Mouse (Mus musculus) brain, embryonic 14.5 days (tissue): ENCODE results near the gene Cdkn2d. TPM values are rescaled to one million over a fixed set of nuclear protein-coding genes. Genes with fewer than 3 reads are reported as not detected.
"Not testable (repeated sequence)": the region's sequence is repeated elsewhere in the genome, so short reads cannot be mapped to it uniquely, and the experiment has no call there.

Experiments
- DNase-seq: peaks from one replicate; pipeline ENCODE4 v3.0.0-alpha.2; 2011; ENCODE audit warnings: low read depth
- CTCF ChIP-seq: fragments of 200-500 bp; IDR thresholded peaks from 2 replicates; pipeline ENCODE4 v1.5.1; 2012; ENCODE audit warnings: inconsistent platforms, mild to moderate bottlenecking, moderate library complexity, borderline replicate concordance; ENCODE audit not compliant: insufficient read depth, insufficient read length; ENCODE audit errors: extremely low read depth
- POLR2A ChIP-seq: fragments of 200-500 bp; IDR thresholded peaks from 2 replicates; pipeline ENCODE4 v1.6.1; 2012; ENCODE audit warnings: mild to moderate bottlenecking, inconsistent platforms, borderline replicate concordance; ENCODE audit not compliant: poor library complexity, insufficient read depth, insufficient read length, severe bottlenecking; ENCODE audit errors: extremely low read depth
- polyA plus RNA-seq: library from polyadenylated mRNA; depleted of rRNA; stranded (reverse); fragments of >200 nt; gene quantifications from 2 replicates; pipeline ENCODE4 v1.2.3, GENCODE M21; 2012

The Cdkn2d gene
- polyA plus RNA-seq, 1 experiment: 70.4 TPM

GRCm38 (mm10) chr9:21329041-21329440 lies 37.8 kb upstream of the Cdkn2d start:
- no peak for TF ChIP-seq POLR2A
- TF ChIP-seq CTCF: no peak

GRCm38 (mm10) chr9:21328041-21328440 lies 36.8 kb upstream of the Cdkn2d start:
- no peak for TF ChIP-seq POLR2A
- no peak for TF ChIP-seq CTCF
- no peak for DNase-seq

More at GRCm38 (mm10) chr9:21329041-21329440, 37.8 kb upstream of the Cdkn2d start:
- no peak for DNase-seq

GRCm38 (mm10) chr9:21327569-21327968 lies 36.4 kb upstream of the Cdkn2d start:
- no peak for DNase-seq
- TF ChIP-seq POLR2A (no peak), CTCF (no peak)

GRCm38 (mm10) chr9:21324269-21324668 lies 33.1 kb upstream of the Cdkn2d start:
- no peak for TF ChIP-seq CTCF
- TF ChIP-seq POLR2A: no peak
- DNase-seq: no peak

GRCm38 (mm10) chr9:21322917-21323297 lies 31.7 kb upstream of the Cdkn2d start:
- not testable (repeated sequence) for DNase-seq

GRCm38 (mm10) chr9:21322211-21322916 lies 31.2 kb upstream of the Cdkn2d start:
- DNase-seq: no peak
- TF ChIP-seq POLR2A (no peak), CTCF (no peak)

- DNase-seq: no peak
- TF ChIP-seq CTCF: no peak
- TF ChIP-seq POLR2A: no peak
Observed at GRCm38 (mm10) chr9:21321513-21321835, 30.3 kb upstream of the Cdkn2d start.

GRCm38 (mm10) chr9:21320619-21321512 lies 29.7 kb upstream of the Cdkn2d start, which contains the start of gene Slc44a2:
Slc44a2 (plus strand) TSS chr9:21320698.
- peak; percentile 89 for DNase-seq
- TF ChIP-seq POLR2A: peak; percentile 85
- no peak for TF ChIP-seq CTCF

- no peak for DNase-seq
- TF ChIP-seq CTCF: no peak
- no peak for TF ChIP-seq POLR2A
Observed at GRCm38 (mm10) chr9:21320280-21320618, 29.0 kb upstream of the Cdkn2d start.

GRCm38 (mm10) chr9:21319503-21319902 lies 28.3 kb upstream of the Cdkn2d start:
- no peak for TF ChIP-seq CTCF
- no peak for TF ChIP-seq POLR2A
- DNase-seq: no peak

- DNase-seq: no peak
- TF ChIP-seq CTCF (no peak), POLR2A (no peak)
Observed at GRCm38 (mm10) chr9:21318792-21319191, 27.6 kb upstream of the Cdkn2d start.

- TF ChIP-seq CTCF: no peak
- no peak for TF ChIP-seq POLR2A
- no peak for DNase-seq
Observed at GRCm38 (mm10) chr9:21316696-21317095, 25.5 kb upstream of the Cdkn2d start.
